Comparison of ENCODE assay signal across 7 mouse cellular contexts in genomic region chr11:6443727-6444076, GRCm38 (mm10). TPM values are rescaled to one million over a fixed set of nuclear protein-coding genes. Genes with fewer than 3 reads are reported as not detected.
DNase-seq lines count a peak whose midpoint lies in the region; ATAC-seq and TF ChIP-seq lines count a peak whose summit lies in the region.

No protein-coding gene starts in this region.

- no peaks in the 10 kb centered on the region for H3K9me3 ChIP-seq in lung, embryonic 16.5 days (ENCODE audit: control insufficient read depth, low read length)
- no peaks in the 10 kb centered on the region for H3K9me3 ChIP-seq in embryonic facial prominence, embryonic 14.5 days (ENCODE audit: control insufficient read depth, low read length)
- no peaks in the 10 kb centered on the region for H3K9me3 ChIP-seq in limb, embryonic 10.5 days (replicated peaks)

- DNase-seq in lung, postnatal 10 days: no peak
- DNase-seq in embryonic facial prominence, embryonic 14.5 days (ENCODE audit: low spot score): no peak
- DNase-seq in limb, embryonic 10.5 days (ENCODE audit: low spot score): no peak
- no peak for DNase-seq in thymus, postnatal 10 days (ENCODE audit: low spot score in 2 of 2)
- no peak for DNase-seq in cerebellum, adult 9-10 months

- H3K4me2 ChIP-seq in lung, embryonic 16.5 days (ENCODE audit: low read depth, low read length): peak overlapping the region; percentile 68
- H3K4me2 ChIP-seq in embryonic facial prominence, embryonic 14.5 days (ENCODE audit: low read depth, low read length): peak overlapping the region; percentile 64

- ATAC-seq in lung, embryonic 16.5 days (ENCODE audit: low read depth): no peak
- no peak for ATAC-seq in embryonic facial prominence, embryonic 14.5 days (ENCODE audit: low read depth)

- H3K9ac ChIP-seq in lung, embryonic 16.5 days (ENCODE audit: low read length): peak overlapping the region; percentile 93
- H3K9ac ChIP-seq in embryonic facial prominence, embryonic 14.5 days (ENCODE audit: low read depth, low read length): peak overlapping the region; percentile 87

- peak overlapping the region; percentile 97 for H3K27ac ChIP-seq in lung, embryonic 16.5 days (ENCODE audit: low read length)
- H3K27ac ChIP-seq in embryonic facial prominence, embryonic 14.5 days (replicated peaks; ENCODE audit: low read depth, low read length): peak overlapping the region; percentile 96
- peak overlapping the region; percentile 99 for H3K27ac ChIP-seq in limb, embryonic 10.5 days
- H3K27ac ChIP-seq in olfactory bulb, adult 2 months (ENCODE audit: insufficient read depth, low read depth, low read length): no peak overlapping the region

- H3K4me3 ChIP-seq in lung, embryonic 16.5 days (ENCODE audit: low read length): peak overlapping the region; percentile 86
- peak overlapping the region; percentile 77 for H3K4me3 ChIP-seq in embryonic facial prominence, embryonic 14.5 days (ENCODE audit: low read depth, low read length)
- H3K4me3 ChIP-seq in limb, embryonic 10.5 days: peak overlapping the region; percentile 90
- peak overlapping the region; percentile 86 for H3K4me3 ChIP-seq in olfactory bulb, adult 2 months (ENCODE audit: insufficient read depth, low read depth, low read length)

- H3K27me3 ChIP-seq in lung, embryonic 16.5 days (ENCODE audit: control insufficient read depth, insufficient read depth, low read depth, low read length): no peaks in the 10 kb centered on the region
- H3K27me3 ChIP-seq in embryonic facial prominence, embryonic 14.5 days (replicated peaks; ENCODE audit: control insufficient read depth, insufficient read depth, low read length): no peaks in the 10 kb centered on the region
- H3K27me3 ChIP-seq in limb, embryonic 10.5 days (ENCODE audit: low read depth, poor library complexity, severe bottlenecking): no peaks in the 10 kb centered on the region

- no peak for TF ChIP-seq CTCF in olfactory bulb, adult 2 months (IDR thresholded peaks at IDR 0.05; ENCODE audit: insufficient read depth, low read depth, low read length)

- H3K36me3 ChIP-seq in lung, embryonic 16.5 days (ENCODE audit: control insufficient read depth, insufficient read depth, low read length): peaks cover 8% of the 10 kb centered on the region; the same call in 1 of the 2 replicates
- peaks cover 16% of the 10 kb centered on the region for H3K36me3 ChIP-seq in embryonic facial prominence, embryonic 14.5 days (ENCODE audit: control insufficient read depth, insufficient read depth, low read length)
- peaks cover 26% of the 10 kb centered on the region for H3K36me3 ChIP-seq in limb, embryonic 10.5 days

- under 1% methylated on average over 10 of the region's 10 CpGs for WGBS in lung, embryonic 16.5 days
- WGBS in embryonic facial prominence, embryonic 14.5 days: under 1% methylated on average over 10 of the region's 10 CpGs
- under 1% methylated on average over 10 of the region's 10 CpGs for WGBS in limb, embryonic 10.5 days
- WGBS in olfactory bulb, adult 2 months: under 1% methylated on average over 10 of the region's 10 CpGs

- TF ChIP-seq POLR2A in olfactory bulb, adult 2 months (IDR thresholded peaks at IDR 0.05; ENCODE audit: insufficient read depth, low read depth, low read length): no peak

- H3K4me1 ChIP-seq in lung, embryonic 16.5 days (replicated peaks; ENCODE audit: control insufficient read depth, insufficient read depth, low read length): peaks cover 8% of the 10 kb centered on the region; the same call in 1 of the 2 replicates
- H3K4me1 ChIP-seq in embryonic facial prominence, embryonic 14.5 days (ENCODE audit: control insufficient read depth, insufficient read depth, low read length): no peaks in the 10 kb centered on the region
- peaks cover 11% of the 10 kb centered on the region; the same call in 1 of the 2 replicates for H3K4me1 ChIP-seq in limb, embryonic 10.5 days
- no peaks in the 10 kb centered on the region for H3K4me1 ChIP-seq in olfactory bulb, adult 2 months (ENCODE audit: control insufficient read depth, insufficient read depth, low read length)

RNA-seq across cellular contexts. Expression of gene H2afv, which starts 0.5 kb away (rescaled TPM):
- 581 and 621 TPM in 2 replicates for polyA plus RNA-seq in lung, embryonic 16.5 days (2015; fragmentation: Nextera tagmentation; extraction: Ambion mirVana)
- 428 and 463 TPM in 2 replicates for polyA plus RNA-seq in embryonic facial prominence, embryonic 14.5 days (2014; fragmentation: Nextera tagmentation; extraction: Ambion mirVana)
- polyA plus RNA-seq in limb, embryonic 10.5 days (2016; fragmentation: Nextera tagmentation; extraction: Ambion mirVana): 583 and 781 TPM in 2 replicates
- polyA plus RNA-seq in olfactory bulb, adult 2 months (2012; ENCODE audit: insufficient read depth, insufficient read length, low replicate concordance, missing spikeins): not detected in 2 replicates

RNA-seq across cellular contexts. Expression of gene Ppia, which starts 28.5 kb away (rescaled TPM):
- 5,388 and 5,620 TPM in 2 replicates for polyA plus RNA-seq in lung, embryonic 16.5 days (2015; fragmentation: Nextera tagmentation; extraction: Ambion mirVana)
- 4,672 and 4,857 TPM in 2 replicates for polyA plus RNA-seq in embryonic facial prominence, embryonic 14.5 days (2014; fragmentation: Nextera tagmentation; extraction: Ambion mirVana)
- 5,840 and 6,698 TPM in 2 replicates for polyA plus RNA-seq in limb, embryonic 10.5 days (2016; fragmentation: Nextera tagmentation; extraction: Ambion mirVana)
- polyA plus RNA-seq in olfactory bulb, adult 2 months (2012; ENCODE audit: insufficient read depth, insufficient read length, low replicate concordance, missing spikeins): 1,597 TPM in 1 of 2 replicates, not detected in the other

RNA-seq across cellular contexts. Expression of gene Purb, which starts 32.0 kb away (rescaled TPM):
- polyA plus RNA-seq in lung, embryonic 16.5 days (2015; fragmentation: Nextera tagmentation; extraction: Ambion mirVana): 31.2 and 32.6 TPM in 2 replicates
- polyA plus RNA-seq in embryonic facial prominence, embryonic 14.5 days (2014; fragmentation: Nextera tagmentation; extraction: Ambion mirVana): 28.8 and 29.2 TPM in 2 replicates
- 15.9 and 17.9 TPM in 2 replicates for polyA plus RNA-seq in limb, embryonic 10.5 days (2016; fragmentation: Nextera tagmentation; extraction: Ambion mirVana)
- 146 and 170 TPM in 2 replicates for polyA plus RNA-seq in olfactory bulb, adult 2 months (2012; ENCODE audit: insufficient read depth, insufficient read length, low replicate concordance, missing spikeins)

RNA-seq across cellular contexts. Expression of gene Zmiz2, which starts 54.8 kb away (rescaled TPM):
- polyA plus RNA-seq in lung, embryonic 16.5 days (2015; fragmentation: Nextera tagmentation; extraction: Ambion mirVana): 9.3 and 10.9 TPM in 2 replicates
- 11.2 and 12.4 TPM in 2 replicates for polyA plus RNA-seq in embryonic facial prominence, embryonic 14.5 days (2014; fragmentation: Nextera tagmentation; extraction: Ambion mirVana)
- polyA plus RNA-seq in limb, embryonic 10.5 days (2016; fragmentation: Nextera tagmentation; extraction: Ambion mirVana): 10.9 and 12.4 TPM in 2 replicates
- polyA plus RNA-seq in olfactory bulb, adult 2 months (2012; ENCODE audit: insufficient read depth, insufficient read length, low replicate concordance, missing spikeins): not detected in 2 replicates
